Mouse (Mus musculus): ENCODE data around the gene Sh3d19.
"Not testable (repeated sequence)": the region's sequence is repeated elsewhere in the genome, so short reads cannot be mapped to it uniquely, and the experiment has no call there.

- not testable (repeated sequence) for TF ChIP-seq EP300 (optimal IDR thresholded peaks at IDR 0.05); CTCF (IDR thresholded peaks at IDR 0.05; ENCODE audit: low read depth)
Observed at GRCm38 (mm10) chr3:86104433-86104832, 133.5 kb downstream of the Sh3d19 start.
